Mouse (Mus musculus): ENCODE results near the gene Rab37.

Gene Rab37

DNA sequence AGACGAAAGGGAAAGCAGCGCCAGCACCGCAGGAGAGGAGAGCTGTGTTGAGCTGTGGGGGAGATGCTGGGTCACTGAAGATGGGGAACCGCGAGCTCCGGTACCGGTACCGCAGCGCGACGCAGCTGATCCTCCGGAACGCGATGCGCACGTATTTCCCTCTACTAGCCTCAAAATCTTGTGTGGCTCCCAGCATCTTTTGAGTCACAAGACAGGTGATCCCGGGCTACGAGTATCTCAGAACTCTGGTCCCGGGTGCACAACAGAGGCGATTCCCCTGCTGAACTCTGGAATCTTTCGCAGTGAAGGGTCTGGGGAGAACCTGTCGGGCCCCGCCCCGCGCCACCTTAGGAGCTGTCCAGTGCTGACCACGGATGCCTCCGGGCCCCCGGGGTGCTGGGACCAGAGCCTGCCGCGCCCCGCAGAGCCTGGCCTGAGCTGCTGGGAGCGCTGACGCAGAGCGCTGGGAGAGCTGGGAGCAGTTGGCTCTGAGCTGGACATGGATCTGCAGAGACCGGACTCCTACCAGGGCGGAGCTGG lies at the start of gene Rab37:
TSS of gene Rab37 (plus strand) at position 70 of the 540 bp plus-strand sequence.
- DNase-seq (ENCODE audit: low read depth, low spot score) = peak; percentile 52

DNA sequence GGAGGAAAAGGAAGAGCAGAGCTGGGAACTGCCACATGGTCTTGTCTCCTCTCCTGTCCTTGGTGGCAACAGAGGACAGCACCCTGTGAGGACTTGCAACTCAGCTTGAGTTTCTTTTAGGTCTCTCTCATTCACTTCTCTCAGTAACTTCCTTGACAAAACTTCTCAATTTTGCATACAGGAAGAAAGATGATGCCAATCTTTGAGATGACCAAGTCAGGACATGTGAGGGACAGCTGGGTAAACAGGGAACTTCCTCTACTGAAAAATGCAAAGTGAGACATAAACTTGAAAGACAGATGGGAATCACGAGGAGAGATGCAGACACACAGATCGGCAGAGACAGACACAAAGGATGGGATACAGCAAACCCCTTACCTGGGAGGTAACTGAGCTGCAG lies 43.0 kb upstream of the Rab37 start, which contains the start of gene Cd300ld3:
TSS of gene Cd300ld3 (minus strand) at position 151 of the 400 bp plus-strand sequence.
- no peak for DNase-seq (ENCODE audit: low read depth, low spot score)

DNA sequence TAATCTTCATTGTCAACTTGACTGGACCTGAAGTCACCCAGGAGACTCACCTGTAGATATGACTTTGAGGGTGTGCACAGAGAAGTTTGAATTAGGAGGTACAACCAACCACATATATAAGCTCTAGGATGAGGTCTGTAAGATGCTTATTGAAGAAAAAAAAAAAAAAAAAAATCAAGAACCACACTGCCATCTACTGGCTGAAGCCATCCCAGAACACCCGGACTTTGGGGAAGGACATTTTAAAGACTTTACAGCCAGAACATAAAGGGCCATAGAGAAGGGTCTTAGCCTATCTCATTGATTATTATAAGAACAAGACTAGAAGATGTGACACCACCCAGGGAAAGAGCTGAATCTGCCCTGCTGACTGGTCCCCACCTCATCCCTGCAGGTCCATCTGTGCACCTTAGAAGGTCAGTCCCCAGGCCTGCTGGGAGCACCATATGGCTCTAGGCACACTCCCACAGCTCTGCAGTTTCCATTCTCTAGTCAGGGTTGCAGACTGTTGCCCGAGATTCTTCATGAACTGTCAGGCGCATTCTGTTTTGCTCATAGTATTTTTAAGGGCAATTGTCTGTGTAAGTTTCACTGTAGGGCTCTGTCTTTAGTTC lies 41.8 kb upstream of the Rab37 start:
- no peak for DNase-seq (ENCODE audit: low read depth, low spot score)

DNA sequence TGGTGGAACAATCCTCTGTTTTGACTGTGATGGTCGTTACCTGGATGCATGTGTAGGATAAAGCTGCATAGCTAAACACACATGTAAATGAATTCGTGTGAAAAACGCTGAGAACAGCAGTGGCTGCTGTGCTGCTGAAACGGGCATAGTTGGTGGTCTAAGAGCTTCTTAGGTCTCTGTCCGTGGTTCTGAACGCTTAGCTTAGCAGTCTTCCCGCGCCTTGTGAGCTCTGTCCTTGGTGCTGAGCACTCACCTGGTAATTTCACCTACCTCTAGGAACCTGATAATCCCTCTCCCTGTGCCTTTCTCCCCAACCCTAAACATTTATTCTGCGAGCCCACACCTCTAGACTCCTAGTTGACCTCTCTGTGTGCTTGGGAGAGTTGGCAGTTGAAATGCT lies 39.0 kb upstream of the Rab37 start:
- peak; percentile 82 for DNase-seq (ENCODE audit: low read depth, low spot score)

DNA sequence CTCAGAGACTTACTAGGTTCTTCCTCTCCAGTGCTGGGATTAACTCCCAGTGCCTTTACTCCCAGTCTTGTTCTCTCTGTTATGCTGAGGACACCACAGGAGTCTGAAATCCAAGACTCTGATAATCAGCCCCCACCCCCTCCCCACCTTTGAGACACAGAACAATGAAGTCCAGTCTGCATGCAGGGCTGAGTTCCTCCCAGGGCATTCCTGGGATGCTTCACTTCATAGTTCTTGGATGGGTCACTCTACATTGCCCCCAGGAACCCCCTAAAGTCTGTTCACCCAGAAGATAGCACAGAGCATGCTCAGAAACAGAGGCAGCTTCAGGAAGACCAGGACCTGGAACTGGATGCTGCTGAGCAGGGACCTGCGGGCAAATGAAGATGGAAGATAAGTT lies 38.2 kb upstream of the Rab37 start:
- DNase-seq (ENCODE audit: low read depth, low spot score) = no peak

DNA sequence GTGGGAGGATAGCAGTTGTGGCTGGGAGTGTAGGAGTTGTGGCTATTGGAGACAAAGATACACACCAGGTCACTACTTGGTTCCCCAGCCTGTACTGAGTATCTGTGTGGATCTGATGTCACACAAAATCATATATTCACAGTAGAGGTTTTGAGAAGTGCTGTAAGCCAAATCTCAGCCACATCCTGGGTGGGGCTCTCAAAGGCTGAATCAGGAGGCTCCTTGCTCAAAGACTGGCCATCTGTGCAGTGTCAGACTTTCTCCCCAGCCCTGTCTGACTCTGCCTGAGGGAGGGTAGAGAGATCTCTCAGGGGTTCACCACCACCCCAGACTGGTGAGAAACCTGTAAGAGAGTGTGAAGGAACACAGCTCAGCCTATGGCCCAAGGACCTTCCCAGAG lies 36.7 kb upstream of the Rab37 start:
- no peak for DNase-seq (ENCODE audit: low read depth, low spot score)

DNA sequence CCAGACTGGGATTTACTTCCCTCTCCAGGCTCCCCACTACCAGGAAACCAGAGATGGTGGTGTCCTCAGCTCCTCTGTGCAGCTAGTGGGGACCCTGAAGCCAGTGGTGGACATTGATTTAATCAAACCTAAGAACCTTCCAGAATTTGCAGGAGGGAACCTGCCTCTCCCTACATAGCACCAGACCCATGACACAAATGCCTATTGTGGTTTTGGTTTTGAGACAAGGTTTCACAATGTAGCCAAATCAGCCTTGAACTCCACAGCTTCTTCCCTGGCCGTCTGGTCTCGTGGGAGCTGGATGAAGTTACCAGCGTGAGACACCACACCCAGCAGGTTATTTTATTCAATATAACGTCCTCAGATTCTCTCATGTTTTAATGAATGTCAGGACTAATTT lies 32.5 kb upstream of the Rab37 start:
- no peak for DNase-seq (ENCODE audit: low read depth, low spot score)

DNA sequence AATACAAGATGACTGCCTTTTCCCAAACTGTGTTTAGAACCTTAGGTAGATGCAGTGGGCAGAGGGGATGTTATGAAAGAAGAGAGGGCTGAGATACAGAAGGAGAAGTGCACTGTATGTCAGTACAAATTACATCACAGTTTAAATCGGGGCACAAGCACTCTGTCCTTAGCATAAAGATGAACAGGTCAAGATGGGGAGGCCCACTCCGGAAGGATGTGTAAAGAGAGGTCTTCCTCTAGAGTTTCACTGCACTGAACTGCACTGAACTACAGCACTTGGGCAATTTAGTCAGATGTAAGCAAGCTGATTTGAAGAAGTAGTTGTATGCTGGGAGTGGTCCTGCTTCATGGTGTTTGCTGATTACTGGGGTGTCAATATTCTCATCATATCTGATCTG lies 31.4 kb upstream of the Rab37 start:
- no peak for DNase-seq (ENCODE audit: low read depth, low spot score)

DNA sequence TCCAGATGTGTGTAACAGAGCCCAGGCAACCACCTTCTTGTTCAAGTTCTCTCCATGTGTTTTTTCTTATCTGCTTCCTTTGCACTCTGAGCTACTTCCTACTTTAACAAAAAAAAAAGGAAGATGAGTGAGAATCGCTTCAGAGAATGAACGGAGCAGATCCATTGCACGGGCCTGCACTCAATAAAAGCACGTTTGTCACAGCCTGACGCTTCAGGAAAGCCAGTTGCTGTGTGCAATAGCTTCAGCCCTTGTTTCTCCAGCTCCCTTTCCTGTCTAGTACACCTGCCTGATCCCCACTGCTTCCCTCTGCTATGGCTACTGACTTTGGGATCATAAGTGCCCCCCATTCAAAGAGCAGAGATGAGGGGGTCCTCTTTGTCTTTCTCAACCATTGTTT lies 29.2 kb upstream of the Rab37 start, which contains the start of gene Cd300e:
TSS of gene Cd300e (minus strand) at position 101 of the 400 bp plus-strand sequence.
- DNase-seq (ENCODE audit: low read depth, low spot score) = no peak

DNA sequence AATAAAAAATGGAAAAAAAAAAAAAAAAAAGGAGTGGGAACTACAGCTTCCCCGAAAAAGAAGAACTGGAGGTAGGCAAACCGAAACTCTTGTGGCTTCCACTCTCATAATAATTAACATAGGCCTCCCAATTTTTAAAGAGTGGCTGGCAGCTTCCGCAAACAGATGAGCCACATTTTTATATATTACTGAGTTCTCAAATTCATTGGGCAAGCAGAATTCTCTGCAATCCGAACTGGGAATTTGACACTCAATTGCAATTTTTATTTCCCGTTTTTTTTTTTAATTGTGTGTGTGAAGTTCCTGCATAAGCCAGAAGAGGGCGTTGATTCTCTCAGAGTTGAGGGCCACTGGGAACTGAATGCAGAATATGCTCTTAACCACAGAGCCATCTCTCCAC lies 24.5 kb upstream of the Rab37 start:
- DNase-seq (ENCODE audit: low read depth, low spot score) = no peak

DNA sequence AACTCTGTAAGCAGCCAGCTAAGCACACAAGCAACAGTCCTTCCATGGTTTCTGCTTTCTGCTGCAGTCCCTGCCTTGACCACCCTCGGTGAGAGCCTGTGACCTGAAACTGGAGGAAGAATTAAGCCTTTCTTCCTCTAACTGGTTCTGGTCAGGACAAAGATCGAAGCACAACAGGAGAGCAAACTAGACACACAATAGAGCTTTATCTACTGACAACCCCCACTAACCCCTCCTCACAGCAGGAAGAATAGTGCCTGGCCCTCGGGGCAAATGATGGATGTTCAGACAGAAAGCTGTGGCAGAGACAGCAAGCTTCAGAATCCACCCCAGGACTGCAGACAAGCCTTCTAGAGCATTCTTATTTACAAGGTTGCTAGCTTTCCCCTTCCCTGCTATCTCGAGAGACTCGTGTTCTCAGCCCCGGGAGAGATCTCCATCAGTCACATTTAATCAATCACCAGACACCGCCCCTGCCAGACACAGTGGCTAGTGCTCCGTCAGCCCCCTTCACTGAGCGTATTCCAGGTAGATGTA lies 20.1 kb upstream of the Rab37 start:
- DNase-seq (ENCODE audit: low read depth, low spot score) = peak; percentile 65

DNA sequence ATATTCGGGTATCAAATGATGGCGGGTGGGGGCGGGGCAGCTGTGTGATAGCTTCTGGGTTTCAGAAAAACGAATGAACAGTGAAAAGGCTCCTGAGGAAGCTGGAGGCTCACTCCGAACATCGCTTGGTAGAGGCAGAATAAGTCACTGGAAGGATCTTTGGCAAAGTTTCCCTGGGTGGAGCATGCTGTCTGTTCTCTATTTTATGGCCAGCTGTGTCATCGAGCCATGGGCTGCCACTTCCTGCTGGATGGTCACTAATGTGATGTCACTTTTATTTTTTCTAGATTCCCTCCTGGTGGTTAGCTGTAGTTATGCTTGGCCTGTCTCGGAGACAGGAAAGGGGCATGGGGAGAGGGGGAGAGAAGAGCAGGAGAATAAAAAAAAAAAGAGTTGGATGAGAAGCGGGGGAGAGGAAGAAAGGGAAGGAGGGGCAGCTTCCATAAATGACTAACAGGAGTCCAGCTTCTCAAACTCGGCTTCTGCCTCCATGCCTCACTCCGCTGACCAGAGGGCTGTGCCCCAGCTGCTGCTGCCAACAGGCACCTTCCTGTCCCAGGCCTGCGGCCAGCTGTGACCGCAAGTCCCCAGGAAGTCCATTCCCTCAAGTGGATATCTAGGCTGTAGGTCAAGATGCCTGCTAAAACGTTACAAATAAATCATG lies 19.5 kb upstream of the Rab37 start:
- peak; percentile 74 for DNase-seq (ENCODE audit: low read depth, low spot score)

DNA sequence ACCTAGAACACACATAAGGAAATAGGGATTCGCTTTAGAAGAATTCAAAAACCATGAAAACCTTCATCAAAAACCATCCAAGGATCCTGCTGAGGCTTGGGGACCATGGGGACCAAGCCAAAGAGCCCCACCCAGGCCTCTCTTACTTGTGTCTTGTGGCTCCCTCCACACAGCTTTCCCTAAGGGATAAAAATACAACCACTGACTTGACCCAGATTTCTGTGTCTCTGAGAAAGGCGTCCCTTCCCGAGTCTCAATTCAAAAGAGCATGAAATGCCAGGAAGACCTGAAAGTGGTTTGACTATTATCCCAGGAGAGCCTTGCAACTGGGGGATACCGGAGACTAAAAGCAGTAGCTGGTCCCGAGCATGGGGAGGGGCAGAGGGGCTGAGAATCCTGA lies 18.2 kb upstream of the Rab37 start:
- DNase-seq (ENCODE audit: low read depth, low spot score) = no peak

DNA sequence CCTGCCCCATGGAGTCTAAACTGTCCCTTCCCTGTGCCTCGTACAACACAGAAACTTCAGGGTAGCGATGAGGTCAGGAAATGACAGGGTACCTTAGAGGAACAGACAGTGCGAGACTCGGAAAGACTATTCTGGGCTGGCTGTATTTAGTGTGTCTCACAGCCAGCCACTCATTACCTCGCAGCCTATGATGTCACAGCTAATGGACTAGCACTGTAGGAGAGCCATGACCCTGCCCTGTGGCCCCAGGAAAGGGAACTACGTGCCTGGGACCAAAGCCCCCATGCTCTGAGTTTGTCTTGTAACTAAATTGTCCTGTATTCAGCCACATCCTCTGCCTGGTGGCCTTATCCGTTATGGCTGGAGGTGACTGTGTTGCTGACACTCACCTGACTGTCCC lies 15.8 kb upstream of the Rab37 start:
- DNase-seq (ENCODE audit: low read depth, low spot score) = no peak

DNA sequence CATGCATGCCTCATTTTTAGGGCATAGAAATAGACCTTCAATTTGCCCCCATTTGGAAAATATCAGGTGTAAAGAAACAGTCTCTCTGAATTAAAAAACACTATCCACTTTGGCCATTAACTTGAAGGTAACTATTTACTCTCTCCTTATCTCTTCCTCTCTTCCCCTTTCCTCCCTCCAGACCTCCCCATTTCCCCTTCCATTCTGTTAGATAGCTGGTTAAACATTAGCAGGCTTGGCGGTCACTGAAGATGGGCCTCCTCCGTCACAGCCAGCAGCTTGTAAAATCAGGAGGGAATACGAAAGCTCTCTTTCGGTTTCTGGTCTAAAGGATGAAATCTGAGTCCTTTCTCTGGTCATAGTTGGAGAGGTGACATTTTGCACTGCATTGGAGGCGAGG lies 15.4 kb upstream of the Rab37 start:
- no peak for DNase-seq (ENCODE audit: low read depth, low spot score)

DNA sequence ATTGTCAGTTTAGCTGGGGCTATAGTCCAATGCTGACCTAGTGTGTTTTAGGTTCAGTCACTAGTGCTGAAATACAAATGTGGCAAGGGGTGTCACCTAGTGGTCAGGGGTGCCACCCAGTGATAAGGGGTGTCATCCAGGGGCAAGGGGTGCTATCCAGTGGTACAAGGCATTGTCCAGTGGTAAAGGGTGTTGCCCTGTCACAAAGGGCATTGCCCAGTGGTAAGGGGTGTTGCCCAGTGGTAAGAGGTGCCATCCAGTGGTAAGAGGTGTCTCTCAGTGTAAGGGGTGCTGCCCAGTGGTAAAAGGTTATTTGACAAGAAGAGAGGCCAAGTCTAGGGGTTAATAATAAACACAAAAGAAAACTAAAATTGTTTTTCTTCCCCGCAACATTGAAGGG lies 13.8 kb upstream of the Rab37 start:
- no peak for DNase-seq (ENCODE audit: low read depth, low spot score)

DNA sequence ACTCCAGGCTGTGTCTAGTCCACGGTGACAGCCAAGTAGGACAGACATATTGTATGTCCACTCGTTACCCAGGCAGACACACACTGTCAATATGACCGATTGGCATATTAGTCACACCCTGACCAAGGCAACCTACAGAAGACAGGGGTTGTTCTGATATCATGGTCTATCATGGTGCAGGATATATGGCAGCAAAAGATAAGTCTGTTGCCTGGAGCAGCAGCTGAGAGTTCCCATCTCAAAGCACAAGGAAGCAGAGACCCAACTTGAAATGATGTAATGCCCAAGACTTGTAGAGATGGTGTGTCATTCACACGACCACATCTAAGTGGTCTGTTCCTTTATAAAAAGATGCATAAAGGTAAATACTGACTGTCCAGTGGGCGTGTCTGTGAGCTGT lies 12.6 kb upstream of the Rab37 start:
- DNase-seq (ENCODE audit: low read depth, low spot score) = no peak

DNA sequence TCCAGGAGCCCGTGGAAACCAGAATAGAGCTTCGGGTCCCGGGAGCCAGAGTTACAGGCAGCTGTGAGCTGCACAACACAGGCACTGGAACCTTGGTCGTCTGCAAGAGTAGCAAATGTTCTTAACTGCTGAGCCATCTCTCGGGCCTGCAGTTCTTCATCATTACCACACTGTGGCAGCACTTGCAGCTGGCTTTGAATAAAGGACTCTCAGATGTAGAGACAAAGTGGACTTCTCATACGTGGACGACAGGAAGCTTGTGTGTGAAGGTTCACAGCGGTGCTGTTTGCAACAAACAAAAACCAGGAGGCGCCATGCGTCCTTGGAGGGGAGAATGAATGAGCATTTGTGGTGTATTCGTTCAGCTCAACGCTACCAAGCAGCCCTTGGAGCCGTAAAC lies 10.3 kb upstream of the Rab37 start:
- DNase-seq (ENCODE audit: low read depth, low spot score) = peak; percentile 75

DNA sequence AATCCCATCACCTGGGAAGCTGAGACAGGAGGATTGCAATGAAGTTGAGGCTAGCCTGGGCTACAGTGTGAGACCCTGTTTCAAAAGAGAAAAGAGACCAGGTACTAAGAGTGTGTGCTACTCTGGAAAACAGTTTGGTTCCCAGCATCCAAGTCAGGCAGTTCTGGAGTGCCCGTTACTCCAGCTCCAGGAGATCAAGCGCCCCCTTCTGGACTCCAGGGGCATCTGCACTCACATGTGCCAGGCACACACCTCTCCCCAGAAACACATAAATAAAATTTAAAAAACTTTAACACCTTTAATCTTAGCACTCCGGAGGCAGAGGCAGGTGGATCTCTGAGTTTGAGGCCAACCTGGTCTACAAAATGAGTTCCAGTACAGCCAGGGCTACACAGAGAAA lies 9.9 kb upstream of the Rab37 start:
- no peak for DNase-seq (ENCODE audit: low read depth, low spot score)

DNA sequence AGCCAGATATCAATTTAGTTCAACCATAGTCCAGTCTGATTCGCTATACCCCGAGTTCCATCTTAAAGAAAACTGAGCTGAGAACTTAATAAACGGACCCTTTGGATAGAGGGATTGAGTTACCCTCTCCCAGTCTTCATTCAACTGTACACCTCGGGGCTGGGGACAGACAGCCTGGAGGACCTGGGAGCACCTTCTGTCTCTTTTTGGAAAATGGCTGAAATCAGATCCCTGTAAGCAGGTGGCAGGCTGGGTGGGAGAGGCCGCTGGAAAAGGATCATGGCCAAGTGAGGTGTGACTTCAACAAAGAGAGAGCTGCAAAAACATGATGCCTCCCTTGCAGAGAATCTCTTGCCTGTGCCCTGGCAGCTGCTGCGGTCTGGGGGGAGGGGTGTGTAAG lies 9.0 kb upstream of the Rab37 start:
- no peak for DNase-seq (ENCODE audit: low read depth, low spot score)

DNA sequence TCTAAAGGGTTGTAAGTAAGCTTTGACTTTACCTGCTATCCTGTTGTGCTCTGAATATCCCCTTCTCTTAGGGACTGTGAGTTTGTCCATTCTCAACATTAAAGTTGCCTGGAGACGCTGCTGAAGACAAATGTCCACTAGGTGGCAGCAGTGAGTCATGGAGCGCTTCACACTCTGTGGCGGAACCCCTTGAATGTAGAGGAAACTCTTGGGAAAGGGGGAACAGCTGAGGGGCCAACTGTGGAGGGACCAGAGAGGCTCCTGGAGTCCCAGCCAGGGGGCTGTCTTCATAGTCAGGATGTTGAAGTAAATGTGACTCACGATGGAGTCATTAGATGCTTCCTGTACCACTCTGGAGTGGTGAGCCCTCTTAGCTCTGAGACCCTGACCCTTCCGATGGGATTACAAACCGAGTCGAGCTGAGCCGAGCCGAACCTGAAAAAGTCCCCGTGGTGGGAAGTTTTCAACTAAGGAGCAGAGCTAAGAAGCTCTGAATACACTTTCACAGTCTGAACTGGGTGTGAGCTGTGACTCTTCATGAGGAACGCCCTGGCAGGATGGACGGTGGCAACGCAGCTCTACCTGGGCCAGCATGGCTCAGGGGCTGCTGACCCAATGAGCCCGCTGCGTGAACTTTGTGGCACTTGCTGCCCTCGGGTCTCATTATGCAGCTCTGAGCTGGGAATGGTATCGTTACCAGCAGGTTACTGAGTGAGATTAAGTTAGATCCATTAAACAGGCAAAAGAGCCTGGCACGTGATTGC lies 7.7 kb upstream of the Rab37 start:
- peak; percentile 87 for DNase-seq (ENCODE audit: low read depth, low spot score)

DNA sequence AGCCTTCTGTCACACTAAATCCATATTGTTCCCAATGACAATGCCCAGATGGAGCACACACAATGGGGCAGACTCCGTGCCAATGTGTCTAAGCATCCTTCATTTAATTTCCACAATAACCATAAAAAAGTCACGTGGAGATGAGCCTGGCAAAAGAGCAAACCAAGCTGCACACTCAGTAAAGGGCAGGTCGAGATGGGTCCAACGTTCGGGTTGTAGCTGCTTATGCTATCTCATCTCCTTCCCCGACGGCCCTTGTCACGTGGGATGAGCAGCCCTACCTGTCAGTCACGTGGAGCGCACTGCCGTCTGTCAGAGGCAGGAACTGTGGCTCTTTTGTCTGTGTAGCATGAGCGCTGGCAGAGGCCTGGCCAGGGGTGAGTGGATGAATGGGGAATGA lies 6.6 kb upstream of the Rab37 start:
- DNase-seq (ENCODE audit: low read depth, low spot score) = no peak
